Mouse (Mus musculus): Measurements from ENCODE around the gene Ms4a2.

DNA sequence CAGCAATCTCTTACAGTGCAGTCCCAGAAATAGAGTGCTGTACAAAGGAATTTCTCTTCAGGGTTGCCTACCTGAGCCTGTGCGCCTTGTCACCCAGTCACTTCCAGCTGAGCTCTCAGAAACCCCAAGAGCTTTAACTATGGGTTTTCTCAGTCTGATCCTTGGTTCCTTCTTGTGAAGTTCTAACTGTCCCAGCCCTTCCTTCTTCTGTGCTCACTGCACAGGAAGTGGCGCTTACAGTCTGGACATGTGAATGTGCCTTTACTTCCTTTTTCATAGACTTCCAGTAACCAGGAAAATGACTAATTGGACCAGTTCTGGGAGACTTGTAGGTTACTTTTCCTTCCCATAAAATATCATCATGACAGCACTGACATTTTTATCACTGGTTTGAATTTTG, 18.9 kb downstream of the Ms4a2 start, which contains the start of gene Ms4a6d:
- no peak for TF ChIP-seq CTCF (conservative IDR thresholded peaks at IDR 0.05 in 1 of 2, IDR thresholded peaks at IDR 0.05 in 1 of 2; ENCODE audit: low read depth in 2 of 2, low read length in 2 of 2)
- no peak for TF ChIP-seq HCFC1 (IDR thresholded peaks at IDR 0.05; ENCODE audit: low read depth, low read length)
- TF ChIP-seq MYC (IDR thresholded peaks at IDR 0.05; ENCODE audit: low read depth, low read length) = no peak
- no peak for TF ChIP-seq ZNF384 (IDR thresholded peaks at IDR 0.05; ENCODE audit: low read depth, low read length)
- TF ChIP-seq POLR2AphosphoS2 (IDR thresholded peaks at IDR 0.05; ENCODE audit: low read depth, low read length) = no peak
- no peak for TF ChIP-seq ELF1 (IDR thresholded peaks at IDR 0.05; ENCODE audit: low read depth, low read length)
- no peak for TF ChIP-seq MEF2A (IDR thresholded peaks at IDR 0.05; ENCODE audit: borderline replicate concordance, low read depth, low read length)
- TF ChIP-seq KAT2A (IDR thresholded peaks at IDR 0.05; ENCODE audit: insufficient replicate concordance, low read length) = no peak
- no peak for TF ChIP-seq POLR2A (IDR thresholded peaks at IDR 0.05; ENCODE audit: low read depth, low read length)

All from CH12.LX (cell line).